Mouse (Mus musculus): ENCODE data around the gene Troap. TPM values are rescaled to one million over a fixed set of nuclear protein-coding genes. Genes with fewer than 3 reads are reported as not detected.

Troap gene
- polyA plus RNA-seq, 1 experiment from 2014 or later, result 23.8 TPM

GRCm38 (mm10) chr15:99083867-99084557 lies 9.6 kb downstream of the Troap start:
- Histone ChIP-seq H3K4me3 (ENCODE audit: low read depth, low read length) (no peak overlapping the region), H3K27ac (replicated peaks; ENCODE audit: low read depth, low read length) (no peak overlapping the region), H3K9me3 (replicated peaks; ENCODE audit: control insufficient read depth, low read length) (no peaks in the 10 kb centered on the region), H3K36me3 (replicated peaks; ENCODE audit: control insufficient read depth, insufficient read depth, low read depth, low read length) (peaks cover 7% of the 10 kb centered on the region; the same call in 1 of the 2 replicates), H3K27me3 (ENCODE audit: control insufficient read depth, insufficient read depth, low read length) (peaks cover 36% of the 10 kb centered on the region), H3K9ac (replicated peaks; ENCODE audit: low read length) (no peak overlapping the region), H3K4me2 (ENCODE audit: low read depth, low read length) (no peak overlapping the region), H3K4me1 (ENCODE audit: control insufficient read depth, insufficient read depth, low read length) (no peaks in the 10 kb centered on the region)
- 6% methylated on average over 11 of the region's 11 CpGs for WGBS
- ATAC-seq (replicated peaks; ENCODE audit: insufficient number of reproducible peaks, low FRiP score, low TSS enrichment, low read depth) (no peak), DNase-seq (ENCODE audit: low spot score) (peak; percentile 45)

GRCm38 (mm10) chr15:99084618-99085017 lies 10.2 kb downstream of the Troap start:
- no peak overlapping the region for H3K27ac ChIP-seq (replicated peaks; ENCODE audit: low read depth, low read length)
- H3K4me3 ChIP-seq (ENCODE audit: low read depth, low read length), result no peak overlapping the region
- no peak overlapping the region for H3K4me2 ChIP-seq (ENCODE audit: low read depth, low read length)
- H3K9me3 ChIP-seq (replicated peaks; ENCODE audit: control insufficient read depth, low read length), result no peaks in the 10 kb centered on the region
- WGBS, result 8% methylated on average over 19 of the region's 19 CpGs
- ATAC-seq (replicated peaks; ENCODE audit: insufficient number of reproducible peaks, low FRiP score, low TSS enrichment, low read depth) (no peak), DNase-seq (ENCODE audit: low spot score) (no peak)
- H3K9ac ChIP-seq (replicated peaks; ENCODE audit: low read length), result no peak overlapping the region
- H3K27me3 ChIP-seq (ENCODE audit: control insufficient read depth, insufficient read depth, low read length), result peaks cover 42% of the 10 kb centered on the region
- H3K4me1 ChIP-seq (ENCODE audit: control insufficient read depth, insufficient read depth, low read length), result no peaks in the 10 kb centered on the region
- peaks cover 7% of the 10 kb centered on the region; the same call in 1 of the 2 replicates for H3K36me3 ChIP-seq (replicated peaks; ENCODE audit: control insufficient read depth, insufficient read depth, low read depth, low read length)

GRCm38 (mm10) chr15:99085997-99086396 lies 11.6 kb downstream of the Troap start:
- DNase-seq (ENCODE audit: low spot score) (no peak), ATAC-seq (replicated peaks; ENCODE audit: insufficient number of reproducible peaks, low FRiP score, low TSS enrichment, low read depth) (no peak)
- WGBS, result 77% methylated on average over 4 of the region's 4 CpGs
- Histone ChIP-seq H3K4me2 (ENCODE audit: low read depth, low read length) (no peak overlapping the region), H3K4me1 (ENCODE audit: control insufficient read depth, insufficient read depth, low read length) (no peaks in the 10 kb centered on the region), H3K36me3 (replicated peaks; ENCODE audit: control insufficient read depth, insufficient read depth, low read depth, low read length) (0 out of 2 replicates have a peak, but pooled peaks cover 5% of the 10 kb centered on the region), H3K9me3 (replicated peaks; ENCODE audit: control insufficient read depth, low read length) (no peaks in the 10 kb centered on the region), H3K27ac (replicated peaks; ENCODE audit: low read depth, low read length) (no peak overlapping the region), H3K4me3 (ENCODE audit: low read depth, low read length) (no peak overlapping the region), H3K9ac (replicated peaks; ENCODE audit: low read length) (no peak overlapping the region), H3K27me3 (ENCODE audit: control insufficient read depth, insufficient read depth, low read length) (peaks cover 48% of the 10 kb centered on the region)

GRCm38 (mm10) chr15:99087253-99088075 lies 13.1 kb downstream of the Troap start, which contains the start of gene C1ql4:
C1ql4 (minus strand) TSS chr15:99087817.
- 0 out of 2 replicates have a peak, but pooled peaks cover 2% of the 10 kb centered on the region for H3K36me3 ChIP-seq (replicated peaks; ENCODE audit: control insufficient read depth, insufficient read depth, low read depth, low read length)
- ATAC-seq (replicated peaks; ENCODE audit: insufficient number of reproducible peaks, low FRiP score, low TSS enrichment, low read depth) (no peak), DNase-seq (ENCODE audit: low spot score) (peak; percentile 48)
- no peaks in the 10 kb centered on the region for H3K4me1 ChIP-seq (ENCODE audit: control insufficient read depth, insufficient read depth, low read length)
- no peak within 1 kb of the TSS for H3K27ac ChIP-seq (replicated peaks; ENCODE audit: low read depth, low read length)
- peak within 1 kb of the TSS; percentile 23; the same call in 1 of the 2 replicates for H3K4me3 ChIP-seq (ENCODE audit: low read depth, low read length)
- H3K27me3 ChIP-seq (ENCODE audit: control insufficient read depth, insufficient read depth, low read length), result peaks cover 57% of the 10 kb centered on the region
- H3K9ac ChIP-seq (replicated peaks; ENCODE audit: low read length), result no peak within 1 kb of the TSS
- 8% methylated on average over 60 of the region's 60 CpGs for WGBS
- peak within 1 kb of the TSS; percentile 28 for H3K4me2 ChIP-seq (ENCODE audit: low read depth, low read length)
- H3K9me3 ChIP-seq (replicated peaks; ENCODE audit: control insufficient read depth, low read length), result no peaks in the 10 kb centered on the region

GRCm38 (mm10) chr15:99088292-99088691 lies 13.9 kb downstream of the Troap start:
- 2% methylated on average over 27 of the region's 27 CpGs for WGBS
- DNase-seq (ENCODE audit: low spot score) (peak; percentile 88), ATAC-seq (replicated peaks; ENCODE audit: insufficient number of reproducible peaks, low FRiP score, low TSS enrichment, low read depth) (peak; percentile 57)
- Histone ChIP-seq H3K4me3 (ENCODE audit: low read depth, low read length) (peak overlapping the region; percentile 23; the same call in 1 of the 2 replicates), H3K9me3 (replicated peaks; ENCODE audit: control insufficient read depth, low read length) (no peaks in the 10 kb centered on the region), H3K27me3 (ENCODE audit: control insufficient read depth, insufficient read depth, low read length) (peaks cover 65% of the 10 kb centered on the region), H3K36me3 (replicated peaks; ENCODE audit: control insufficient read depth, insufficient read depth, low read depth, low read length) (no peaks in the 10 kb centered on the region), H3K9ac (replicated peaks; ENCODE audit: low read length) (no peak overlapping the region), H3K4me2 (ENCODE audit: low read depth, low read length) (peak overlapping the region; percentile 28), H3K27ac (replicated peaks; ENCODE audit: low read depth, low read length) (no peak overlapping the region), H3K4me1 (ENCODE audit: control insufficient read depth, insufficient read depth, low read length) (no peaks in the 10 kb centered on the region; the same call in 1 of the 2 replicates)

- Histone ChIP-seq H3K9me3 (replicated peaks; ENCODE audit: control insufficient read depth, low read length) (no peaks in the 10 kb centered on the region), H3K27me3 (ENCODE audit: control insufficient read depth, insufficient read depth, low read length) (peaks cover 70% of the 10 kb centered on the region), H3K9ac (replicated peaks; ENCODE audit: low read length) (no peak overlapping the region), H3K4me3 (ENCODE audit: low read depth, low read length) (no peak overlapping the region), H3K4me2 (ENCODE audit: low read depth, low read length) (no peak overlapping the region), H3K36me3 (replicated peaks; ENCODE audit: control insufficient read depth, insufficient read depth, low read depth, low read length) (no peaks in the 10 kb centered on the region), H3K4me1 (ENCODE audit: control insufficient read depth, insufficient read depth, low read length) (no peaks in the 10 kb centered on the region; the same call in 1 of the 2 replicates), H3K27ac (replicated peaks; ENCODE audit: low read depth, low read length) (no peak overlapping the region)
- 7% methylated on average over 14 of the region's 14 CpGs for WGBS
- ATAC-seq (replicated peaks; ENCODE audit: insufficient number of reproducible peaks, low FRiP score, low TSS enrichment, low read depth) (no peak), DNase-seq (ENCODE audit: low spot score) (no peak)
Measured at GRCm38 (mm10) chr15:99089069-99089468, 14.7 kb downstream of the Troap start.

- Histone ChIP-seq H3K27ac (replicated peaks; ENCODE audit: low read depth, low read length) (peak within 1 kb of the TSS; percentile 13; the same call in 1 of the 2 replicates), H3K27me3 (ENCODE audit: control insufficient read depth, insufficient read depth, low read length) (peaks cover 76% of the 10 kb centered on the region), H3K9me3 (replicated peaks; ENCODE audit: control insufficient read depth, low read length) (no peaks in the 10 kb centered on the region), H3K36me3 (replicated peaks; ENCODE audit: control insufficient read depth, insufficient read depth, low read depth, low read length) (no peaks in the 10 kb centered on the region), H3K9ac (replicated peaks; ENCODE audit: low read length) (peak within 1 kb of the TSS; percentile 54), H3K4me2 (ENCODE audit: low read depth, low read length) (peak within 1 kb of the TSS; percentile 90), H3K4me3 (ENCODE audit: low read depth, low read length) (peak within 1 kb of the TSS; percentile 40), H3K4me1 (ENCODE audit: control insufficient read depth, insufficient read depth, low read length) (peaks cover 17% of the 10 kb centered on the region)
- WGBS, result 10% methylated on average over 8 of the region's 8 CpGs
- ATAC-seq (replicated peaks; ENCODE audit: insufficient number of reproducible peaks, low FRiP score, low TSS enrichment, low read depth), result no peak
- no peak for DNase-seq (ENCODE audit: low spot score)
Measured at GRCm38 (mm10) chr15:99092870-99093269, 18.5 kb downstream of the Troap start, which contains the start of gene Dnajc22. Dnajc22 (plus strand) TSS chr15:99093170.
